Mouse (Mus musculus): ENCODE results near the gene Mettl24.

DNA sequence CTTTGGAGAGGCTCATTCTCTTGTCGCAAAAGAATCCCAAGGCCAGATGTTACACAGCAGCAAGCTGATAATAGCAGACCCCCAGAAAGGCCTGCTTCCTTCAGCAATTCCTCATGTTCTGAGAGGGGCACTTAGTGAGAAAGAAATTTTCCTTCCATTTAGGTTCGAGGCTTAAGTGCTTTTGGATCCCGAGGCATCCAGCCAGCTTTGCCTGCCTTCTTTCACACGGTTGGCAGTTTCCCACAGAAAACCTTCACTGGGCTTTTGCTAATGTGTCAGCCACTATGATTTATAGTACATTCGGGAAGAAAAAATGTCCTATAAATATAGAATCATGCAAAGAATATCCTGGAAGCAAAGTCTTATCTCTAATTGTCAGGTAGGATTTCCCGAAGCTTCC is 36.0 kb downstream of the Mettl24 start:
- no peak for TF ChIP-seq CTCF (IDR thresholded peaks at IDR 0.05; ENCODE audit: insufficient read depth, low read depth, low read length)
- no peak for TF ChIP-seq POLR2A (IDR thresholded peaks at IDR 0.05; ENCODE audit: insufficient read depth, low read depth, low read length)

Measured in olfactory bulb, adult 2 months (tissue).